Mouse (Mus musculus): ENCODE measurements around the gene Ufd1. TPM values are rescaled to one million over a fixed set of nuclear protein-coding genes. Genes with fewer than 3 reads are reported as not detected.
A peak's percentile ranks its signal among the peaks of the same experiment; 100 is the strongest.
"Not testable (repeated sequence)": the region's sequence is repeated elsewhere in the genome, so short reads cannot be mapped to it uniquely, and the experiment has no call there.

Ufd1 gene
- polyA plus RNA-seq, 1 experiment, result 11.3 TPM

DNA sequence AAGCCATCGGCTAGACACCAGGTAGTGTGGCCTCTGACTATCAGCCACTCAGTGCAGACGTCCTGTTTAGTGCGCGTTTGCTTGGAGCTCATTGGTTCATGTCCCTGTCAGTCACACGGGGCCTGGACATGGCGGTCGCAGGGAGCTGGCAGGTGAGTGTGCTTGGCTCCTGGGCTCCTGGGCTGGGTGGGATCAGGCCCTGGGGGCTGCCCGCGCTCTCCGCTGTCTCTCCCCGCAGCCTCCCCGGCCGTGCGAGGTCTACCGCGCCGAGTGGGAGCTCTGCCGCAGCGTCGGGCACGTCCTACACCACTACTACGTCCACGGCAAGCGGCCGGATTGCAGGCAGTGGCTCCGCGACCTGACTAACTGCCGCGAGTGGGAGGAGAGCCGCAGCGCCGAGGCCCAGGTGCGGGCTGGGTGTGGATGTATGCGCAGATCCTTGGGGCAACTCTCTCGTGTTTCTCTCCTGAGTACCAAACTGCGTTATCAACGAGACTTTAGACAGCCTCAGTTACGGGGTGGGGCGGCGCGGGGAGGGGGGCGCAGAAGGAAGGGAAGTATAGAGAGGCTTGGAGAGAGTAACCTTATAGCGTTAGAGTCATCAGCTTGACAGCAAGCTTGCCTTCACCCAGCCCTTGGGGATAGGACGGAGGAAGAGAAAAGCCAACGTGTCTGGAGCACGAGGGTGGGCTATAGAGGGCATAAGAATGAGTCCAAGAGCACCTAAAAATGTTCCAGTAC, 25.1 kb downstream of the Ufd1 start, which contains the start of the genes 2510002D24Rik and Gm28539:
Gene 2510002D24Rik, plus strand, starts transcription at position 111 of the 741 bp plus-strand sequence.
Gene Gm28539, plus strand, starts transcription at position 117 of the 741 bp plus-strand sequence.
- H3K4me1 ChIP-seq, result peaks cover 30% of the 10 kb centered on the region
- peaks cover 65% of the 10 kb centered on the region for H3K36me3 ChIP-seq (replicated peaks; ENCODE audit: low read length)
- no peaks in the 10 kb centered on the region for H3K9me3 ChIP-seq
- no peaks in the 10 kb centered on the region for H3K27me3 ChIP-seq (replicated peaks)
- TF ChIP-seq GATA1 (IDR thresholded peaks at IDR 0.05; ENCODE audit: borderline replicate concordance, low read length) (no peak), FLI1 (IDR thresholded peaks at IDR 0.05; ENCODE audit: low read length) (no peak)
- peak within 1 kb of the TSS; percentile 99 for H3K4me3 ChIP-seq (replicated peaks)

DNA sequence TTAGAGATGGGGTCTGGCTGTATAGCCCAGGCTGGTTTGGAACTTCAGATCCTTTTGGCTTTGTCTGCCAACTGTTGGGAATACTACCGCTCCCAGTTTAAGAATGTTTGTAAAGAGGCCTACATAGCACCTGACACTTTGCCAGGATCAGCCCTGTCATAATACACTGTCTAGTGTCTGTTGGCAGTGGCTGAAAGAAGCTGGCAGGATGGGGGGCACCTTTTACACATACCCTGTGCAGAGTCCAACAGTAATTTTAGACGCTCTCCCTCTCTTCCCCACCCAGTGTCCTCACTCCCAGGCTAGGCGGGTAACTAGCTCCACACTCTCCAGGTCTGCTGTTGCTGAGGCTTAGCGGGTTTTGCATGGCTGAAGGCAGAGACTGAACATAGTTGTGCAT, 26.8 kb downstream of the Ufd1 start:
- TF ChIP-seq FLI1 (IDR thresholded peaks at IDR 0.05; ENCODE audit: low read length) (no peak), GATA1 (IDR thresholded peaks at IDR 0.05; ENCODE audit: borderline replicate concordance, low read length) (no peak)
- Histone ChIP-seq H3K4me3 (replicated peaks) (no peak overlapping the region), H3K4me1 (peaks cover 30% of the 10 kb centered on the region), H3K36me3 (replicated peaks; ENCODE audit: low read length) (peaks cover 48% of the 10 kb centered on the region), H3K27me3 (replicated peaks) (no peaks in the 10 kb centered on the region), H3K9me3 (no peaks in the 10 kb centered on the region)

DNA sequence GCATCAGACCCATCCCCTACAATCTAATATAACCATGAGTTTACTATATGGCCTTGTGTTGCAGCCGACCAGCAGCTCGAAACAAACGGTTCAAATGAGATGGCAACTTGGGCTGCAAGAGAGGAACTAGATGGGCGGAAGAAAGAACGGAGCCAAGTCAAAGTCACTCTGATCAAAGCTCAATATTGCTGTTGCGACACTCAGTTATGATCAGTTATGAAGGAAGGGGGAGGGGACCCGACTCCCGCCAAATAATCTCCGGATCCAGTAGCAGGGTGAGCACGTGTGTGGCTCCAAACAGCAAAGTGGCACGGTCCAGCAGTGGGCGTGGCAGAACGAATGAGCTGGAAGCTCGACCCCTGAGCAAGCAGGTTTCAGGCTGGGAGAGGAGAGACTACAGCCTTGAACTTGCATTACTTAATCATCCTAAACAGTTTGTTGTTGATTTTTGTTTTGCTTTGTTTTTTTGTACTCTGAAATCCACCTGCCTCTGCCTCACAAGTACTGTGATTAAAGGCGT, 34.8 kb downstream of the Ufd1 start:
- Histone ChIP-seq H3K9me3 (peaks cover 12% of the 10 kb centered on the region; the same call in 1 of the 2 replicates), H3K36me3 (replicated peaks; ENCODE audit: low read length) (peaks cover 1% of the 10 kb centered on the region), H3K27me3 (replicated peaks) (no peaks in the 10 kb centered on the region), H3K4me3 (replicated peaks) (no peak overlapping the region), H3K4me1 (no peaks in the 10 kb centered on the region)
- TF ChIP-seq GATA1 (IDR thresholded peaks at IDR 0.05; ENCODE audit: borderline replicate concordance, low read length) (no peak), FLI1 (IDR thresholded peaks at IDR 0.05; ENCODE audit: low read length) (no peak)

DNA sequence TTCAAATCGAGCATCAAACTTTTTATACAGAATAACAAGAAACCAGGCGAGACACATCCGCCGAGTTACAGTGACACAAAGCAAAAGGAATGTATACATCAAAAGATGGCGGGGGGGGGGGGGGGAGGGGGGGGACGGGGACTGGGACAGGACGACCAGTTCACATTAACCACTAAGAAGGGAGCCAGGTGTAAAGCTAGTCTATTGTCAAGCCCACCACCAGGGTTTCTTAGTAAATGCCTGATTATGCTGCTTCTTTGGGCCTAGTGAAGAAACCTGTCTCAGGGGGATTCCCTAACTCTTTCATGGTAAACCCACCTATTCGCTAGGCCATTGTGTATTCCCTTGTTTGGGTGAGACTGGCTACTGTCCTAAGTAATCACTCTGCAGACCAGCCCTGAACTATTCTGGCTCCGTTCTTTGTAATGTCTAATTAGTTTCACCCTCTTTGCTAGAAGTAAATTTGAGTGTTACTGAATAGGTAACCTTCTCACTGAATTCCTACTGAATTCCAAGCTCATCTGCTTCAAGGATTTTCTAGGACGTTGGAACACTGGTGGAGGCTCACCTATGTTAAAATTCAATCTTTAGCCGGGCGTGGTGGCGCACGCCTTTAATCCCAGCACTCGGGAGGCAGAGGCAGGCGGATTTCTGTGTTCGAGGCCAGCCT, 38.1 kb downstream of the Ufd1 start:
- H3K4me1 ChIP-seq; H3K27me3 ChIP-seq (replicated peaks); H3K9me3 ChIP-seq; H3K36me3 ChIP-seq (replicated peaks; ENCODE audit: low read length); H3K4me3 ChIP-seq (replicated peaks): not testable (repeated sequence)

DNA sequence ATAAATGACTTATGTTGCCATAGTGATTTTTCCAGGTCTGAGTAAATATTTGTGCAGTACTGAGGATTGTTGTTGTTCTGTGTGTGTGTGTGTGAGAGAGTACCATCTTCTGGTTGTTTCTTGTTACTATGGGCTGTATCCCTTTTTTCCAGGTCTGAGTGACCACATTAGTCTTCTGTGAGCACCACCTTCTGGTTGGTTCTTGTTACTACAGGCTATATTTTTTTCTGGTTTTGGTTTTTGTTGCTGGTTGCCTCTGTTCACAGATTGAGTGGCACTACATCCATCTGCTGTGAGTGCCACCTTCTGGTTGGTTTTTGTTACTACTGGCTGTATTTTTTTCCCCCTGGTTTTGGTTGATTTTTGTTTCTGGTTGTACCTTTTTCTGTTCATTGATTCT, 47.0 kb downstream of the Ufd1 start:
- H3K27me3 ChIP-seq (replicated peaks), result peaks cover 3% of the 10 kb centered on the region
- no peak overlapping the region for H3K4me3 ChIP-seq (replicated peaks)
- peaks cover 8% of the 10 kb centered on the region; the same call in 1 of the 2 replicates for H3K9me3 ChIP-seq
- TF ChIP-seq GATA1 (IDR thresholded peaks at IDR 0.05; ENCODE audit: borderline replicate concordance, low read length), result no peak
- TF ChIP-seq FLI1 (IDR thresholded peaks at IDR 0.05; ENCODE audit: low read length), result no peak
- no peaks in the 10 kb centered on the region for H3K36me3 ChIP-seq (replicated peaks; ENCODE audit: low read length)
- H3K4me1 ChIP-seq, result no peaks in the 10 kb centered on the region

DNA sequence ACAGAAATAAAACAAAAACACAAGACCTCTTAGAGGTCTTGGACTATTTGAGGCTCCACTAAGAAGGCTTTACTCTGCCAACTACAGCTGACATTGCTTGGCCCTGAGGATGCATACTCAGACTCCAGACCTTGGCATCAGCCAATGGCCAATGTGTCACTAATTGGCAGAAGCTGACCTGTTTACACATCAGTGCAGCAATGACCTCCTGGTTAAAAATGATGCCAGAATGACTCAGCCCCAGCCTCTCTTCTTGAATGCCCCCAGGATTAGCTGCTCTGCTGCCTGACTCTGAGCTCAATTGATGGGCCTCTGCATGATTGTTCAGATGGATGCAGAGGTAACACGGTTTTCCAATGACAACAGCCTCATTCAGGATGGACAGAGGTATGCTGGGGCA, 48.6 kb downstream of the Ufd1 start:
- no peak for TF ChIP-seq GATA1 (IDR thresholded peaks at IDR 0.05; ENCODE audit: borderline replicate concordance, low read length)
- TF ChIP-seq FLI1 (IDR thresholded peaks at IDR 0.05; ENCODE audit: low read length), result no peak
- no peaks in the 10 kb centered on the region for H3K4me1 ChIP-seq
- H3K9me3 ChIP-seq, result peaks cover 8% of the 10 kb centered on the region; the same call in 1 of the 2 replicates
- H3K4me3 ChIP-seq (replicated peaks), result no peak overlapping the region
- H3K27me3 ChIP-seq (replicated peaks), result peaks cover 3% of the 10 kb centered on the region
- no peaks in the 10 kb centered on the region for H3K36me3 ChIP-seq (replicated peaks; ENCODE audit: low read length)

DNA sequence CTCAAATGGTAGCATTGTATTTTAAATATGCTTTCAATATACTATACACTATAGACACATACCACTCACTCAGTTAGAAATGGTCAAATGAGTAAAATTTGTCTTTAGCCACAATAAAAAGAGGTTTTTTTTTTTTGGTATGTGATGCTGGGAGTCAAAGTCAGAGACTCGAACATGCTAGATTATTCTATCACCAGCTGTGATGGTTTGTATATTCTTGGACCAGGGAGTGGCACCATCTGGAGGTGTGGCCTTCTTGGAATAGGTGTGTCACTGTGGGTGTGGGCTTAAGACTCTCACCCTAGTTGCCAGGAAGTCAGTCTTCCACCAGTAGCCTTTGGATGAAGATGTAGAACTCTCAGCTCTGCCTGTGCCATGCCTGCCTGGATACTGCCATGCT, 58.9 kb downstream of the Ufd1 start:
- Histone ChIP-seq H3K9me3 (peaks cover 14% of the 10 kb centered on the region), H3K4me1 (peaks cover 11% of the 10 kb centered on the region; the same call in 1 of the 2 replicates), H3K36me3 (replicated peaks; ENCODE audit: low read length) (peaks cover 50% of the 10 kb centered on the region)
- H3K4me3 ChIP-seq (replicated peaks); H3K27me3 ChIP-seq (replicated peaks): not testable (repeated sequence)

DNA sequence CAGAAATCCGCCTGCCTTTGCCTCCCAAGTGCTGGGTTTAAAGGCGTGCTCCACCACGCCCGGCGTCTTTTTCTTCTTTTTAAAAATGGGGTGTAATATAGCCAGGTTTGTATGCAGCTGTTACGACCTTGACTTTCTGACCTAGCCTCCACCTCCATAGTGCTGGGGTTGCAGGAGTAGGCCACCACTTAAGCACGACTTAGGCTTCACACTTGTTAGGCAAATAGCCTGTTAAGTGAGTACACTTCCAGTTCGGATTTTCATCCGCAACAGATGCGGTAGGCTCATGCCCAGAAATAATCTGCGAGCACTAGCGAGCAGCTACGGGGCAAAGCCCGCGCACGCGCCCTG, 64.5 kb downstream of the Ufd1 start:
- peaks cover 54% of the 10 kb centered on the region for H3K36me3 ChIP-seq (replicated peaks; ENCODE audit: low read length)
- H3K9me3 ChIP-seq, result no peaks in the 10 kb centered on the region
- no peaks in the 10 kb centered on the region for H3K27me3 ChIP-seq (replicated peaks)
- no peak for TF ChIP-seq FLI1 (IDR thresholded peaks at IDR 0.05; ENCODE audit: low read length)
- no peak for TF ChIP-seq GATA1 (IDR thresholded peaks at IDR 0.05; ENCODE audit: borderline replicate concordance, low read length)
- H3K4me3 ChIP-seq (replicated peaks), result peak overlapping the region; percentile 100
- H3K4me1 ChIP-seq, result peaks cover 38% of the 10 kb centered on the region

DNA sequence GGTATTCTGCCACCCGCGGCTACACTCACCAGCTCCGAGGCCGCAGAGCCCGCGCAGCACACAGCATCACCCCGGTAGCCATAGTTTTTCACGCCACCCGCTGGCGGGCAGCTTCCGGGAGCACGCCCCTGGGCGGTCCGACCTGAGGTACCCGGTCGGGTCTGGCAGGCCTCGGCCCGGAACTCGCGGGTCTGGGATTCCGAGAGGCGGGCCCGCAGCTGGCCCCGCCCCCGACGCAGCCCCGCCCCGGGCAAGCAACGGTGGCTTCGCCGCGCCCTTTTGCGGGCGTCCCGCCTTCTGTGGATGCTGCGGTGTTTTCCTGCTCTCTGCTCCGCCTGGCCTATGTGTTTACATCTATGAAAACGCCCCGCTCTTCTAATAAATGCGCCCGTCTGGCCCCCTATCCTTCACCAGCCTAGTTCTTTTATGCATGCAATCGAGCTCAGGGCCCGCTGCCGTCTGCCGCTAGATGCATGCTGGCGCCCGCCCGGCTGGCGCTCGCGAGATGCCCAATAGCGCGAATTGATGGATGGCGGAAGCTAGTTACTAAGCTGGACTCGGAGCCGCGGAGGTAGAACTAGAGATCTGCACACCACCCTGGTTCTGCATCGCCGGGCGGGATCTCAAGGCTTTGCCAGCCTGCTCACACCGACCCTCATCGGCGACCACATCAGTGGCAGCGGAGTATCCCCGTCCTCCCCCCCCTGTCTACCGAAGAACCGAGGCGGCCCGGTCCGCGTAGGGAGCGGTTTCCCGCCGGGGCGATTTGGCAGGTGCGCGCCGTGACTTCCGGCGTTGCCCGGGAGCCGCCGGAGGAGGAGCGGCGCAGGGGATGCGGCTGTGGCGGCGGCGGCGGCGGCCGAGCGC, 65.1 kb downstream of the Ufd1 start, which contains the start of the genes Mrpl40 and Hira:
Gene Mrpl40, minus strand, starts transcription at position 421 of the 867 bp plus-strand sequence.
Gene Hira, plus strand, starts transcription at position 596 of the 867 bp plus-strand sequence.
- Histone ChIP-seq H3K4me3 (replicated peaks) (peak within 1 kb of the TSS; percentile 100), H3K4me1 (peaks cover 44% of the 10 kb centered on the region), H3K9me3 (no peaks in the 10 kb centered on the region), H3K27me3 (replicated peaks) (no peaks in the 10 kb centered on the region), H3K36me3 (replicated peaks; ENCODE audit: low read length) (peaks cover 54% of the 10 kb centered on the region)
- no peak; the same call in 1 of the 2 replicates for TF ChIP-seq FLI1 (IDR thresholded peaks at IDR 0.05; ENCODE audit: low read length)
- TF ChIP-seq GATA1 (IDR thresholded peaks at IDR 0.05; ENCODE audit: borderline replicate concordance, low read length), result no peak

Data from megakaryocyte, embryonic 14.5 days (primary cell).